Mouse (Mus musculus) frontal cortex, adult 2 months (tissue): ENCODE measurements around the gene Adad2. TPM values are rescaled to one million over a fixed set of nuclear protein-coding genes. Genes with fewer than 3 reads are reported as not detected.

Experiments used
- DNase-seq, 2 experiments: peaks; one replicate each; pipeline ENCODE4 v3.0.0; 2022; ENCODE audit warnings: low spot score in 1 of 2; ENCODE audit errors: extremely low spot score in 1 of 2
- polyA plus RNA-seq: library from polyadenylated mRNA; depleted of rRNA; stranded (reverse); fragments of >200 nt; gene quantifications from 2 replicates; pipeline ENCODE4 v1.2.3, GENCODE M21; 2012; rRNA removed

The Adad2 gene
- polyA plus RNA-seq, result 0.08 TPM in 1 of 2 replicates, not detected in the other

GRCm38 (mm10) chr8:119612471-119612870, at the start of gene Adad2:
Adad2 (plus strand) TSS chr8:119612747.
- no peak for DNase-seq

- no peak for DNase-seq
Observed at GRCm38 (mm10) chr8:119563849-119564251, 48.7 kb upstream of the Adad2 start.

GRCm38 (mm10) chr8:119566367-119566766, 46.2 kb upstream of the Adad2 start:
- DNase-seq, result no peak

GRCm38 (mm10) chr8:119568251-119568650, 44.3 kb upstream of the Adad2 start:
- no peak for DNase-seq

GRCm38 (mm10) chr8:119568951-119569350, 43.6 kb upstream of the Adad2 start:
- DNase-seq, result no peak

GRCm38 (mm10) chr8:119569881-119570280, 42.7 kb upstream of the Adad2 start:
- DNase-seq, result no peak

GRCm38 (mm10) chr8:119571135-119571534, 41.4 kb upstream of the Adad2 start:
- no peak for DNase-seq

- no peak for DNase-seq
Observed at GRCm38 (mm10) chr8:119572411-119572810, 40.1 kb upstream of the Adad2 start.

- peak; percentile 84 to 96 for DNase-seq
Observed at GRCm38 (mm10) chr8:119574437-119575365, 37.8 kb upstream of the Adad2 start, which contains the start of the genes Hsdl1 and Dnaaf1. Hsdl1 (minus strand) TSS chr8:119575183. Dnaaf1 (plus strand) TSS chr8:119575235.

GRCm38 (mm10) chr8:119575366-119575726, 37.2 kb upstream of the Adad2 start:
- no peak for DNase-seq

GRCm38 (mm10) chr8:119579096-119579495, 33.5 kb upstream of the Adad2 start:
- no peak for DNase-seq

GRCm38 (mm10) chr8:119580441-119581161, 31.9 kb upstream of the Adad2 start:
- DNase-seq, result no peak

- no peak for DNase-seq
Observed at GRCm38 (mm10) chr8:119585901-119586300, 26.6 kb upstream of the Adad2 start.

- DNase-seq, result no peak
Observed at GRCm38 (mm10) chr8:119588321-119588720, 24.2 kb upstream of the Adad2 start.

- no peak for DNase-seq
Observed at GRCm38 (mm10) chr8:119588844-119589243, 23.7 kb upstream of the Adad2 start.

- DNase-seq, result no peak
Observed at GRCm38 (mm10) chr8:119590348-119590747, 22.2 kb upstream of the Adad2 start.

GRCm38 (mm10) chr8:119591456-119591855, 21.1 kb upstream of the Adad2 start:
- no peak for DNase-seq

- DNase-seq, result no peak
Observed at GRCm38 (mm10) chr8:119603771-119604170, 8.8 kb upstream of the Adad2 start.

- no peak for DNase-seq
Observed at GRCm38 (mm10) chr8:119604398-119604803, 8.1 kb upstream of the Adad2 start.

- DNase-seq, result peak; percentile 87 to 97
Observed at GRCm38 (mm10) chr8:119604996-119605395, 7.6 kb upstream of the Adad2 start, which contains the start of gene Taf1c. Taf1c (minus strand) TSS chr8:119605222.

GRCm38 (mm10) chr8:119606224-119606623, 6.3 kb upstream of the Adad2 start:
- DNase-seq, result no peak
